Mouse (Mus musculus): ENCODE data around the gene Bcl2l12.

The Bcl2l12 gene

GRCm38 (mm10) chr7:44985595-44986191 lies 12.8 kb downstream of the Bcl2l12 start:
- peak; percentile 46 for DNase-seq

GRCm38 (mm10) chr7:44984833-44985164 lies 13.7 kb downstream of the Bcl2l12 start:
- no peak for DNase-seq

GRCm38 (mm10) chr7:44983944-44984832 lies 14.3 kb downstream of the Bcl2l12 start:
- DNase-seq, result no peak

- DNase-seq, result peak; percentile 72
Measured at GRCm38 (mm10) chr7:44983085-44983484, 15.4 kb downstream of the Bcl2l12 start.

- DNase-seq, result no peak
Measured at GRCm38 (mm10) chr7:44981539-44981938, 17.0 kb downstream of the Bcl2l12 start.

GRCm38 (mm10) chr7:44978300-44978699 lies 20.2 kb downstream of the Bcl2l12 start:
- DNase-seq, result no peak

- no peak for DNase-seq
Measured at GRCm38 (mm10) chr7:44975117-44975419, 23.4 kb downstream of the Bcl2l12 start.

- peak; percentile 84 for DNase-seq
Measured at GRCm38 (mm10) chr7:44974383-44975116, 24.0 kb downstream of the Bcl2l12 start, which contains the start of gene Cpt1c. Gene Cpt1c (minus strand): TSS chr7:44974851.

- no peak for DNase-seq
Measured at GRCm38 (mm10) chr7:44973415-44974130, 24.9 kb downstream of the Bcl2l12 start.

GRCm38 (mm10) chr7:44971142-44971541 lies 27.4 kb downstream of the Bcl2l12 start:
- no peak for DNase-seq

GRCm38 (mm10) chr7:44970231-44970691 lies 28.3 kb downstream of the Bcl2l12 start:
- peak; percentile 81 for DNase-seq

- DNase-seq, result no peak
Measured at GRCm38 (mm10) chr7:44966638-44967037, 31.9 kb downstream of the Bcl2l12 start.

- DNase-seq, result no peak
Measured at GRCm38 (mm10) chr7:44965975-44966374, 32.5 kb downstream of the Bcl2l12 start.

GRCm38 (mm10) chr7:44964990-44965389 lies 33.5 kb downstream of the Bcl2l12 start:
- DNase-seq, result no peak

- DNase-seq, result no peak
Measured at GRCm38 (mm10) chr7:44962831-44963230, 35.7 kb downstream of the Bcl2l12 start.

- no peak for DNase-seq
Measured at GRCm38 (mm10) chr7:44962337-44962736, 36.2 kb downstream of the Bcl2l12 start.

- DNase-seq, result no peak
Measured at GRCm38 (mm10) chr7:44960512-44960910, 38.0 kb downstream of the Bcl2l12 start.

GRCm38 (mm10) chr7:44959874-44960511 lies 38.5 kb downstream of the Bcl2l12 start:
- no peak for DNase-seq

GRCm38 (mm10) chr7:44959281-44959680 lies 39.2 kb downstream of the Bcl2l12 start:
- no peak for DNase-seq

- DNase-seq, result no peak
Measured at GRCm38 (mm10) chr7:44958208-44958607, 40.3 kb downstream of the Bcl2l12 start.

- DNase-seq, result no peak
Measured at GRCm38 (mm10) chr7:44957183-44957835, 41.2 kb downstream of the Bcl2l12 start.

- DNase-seq, result no peak
Measured at GRCm38 (mm10) chr7:44956266-44956665, 42.2 kb downstream of the Bcl2l12 start.

Measured in right cerebral cortex, postnatal 25 days (tissue).